Mouse (Mus musculus) E14TG2a.4 (cell line): ENCODE results near the gene Dnlz.
A peak's percentile ranks its signal among the peaks of the same experiment; 100 is the strongest.

Experiments
- H3K27me3 ChIP-seq: 2 replicates; pipeline ENCODE4 v1.6.1; 2014; ENCODE audit warnings: low read length, control low read depth; ENCODE audit not compliant: insufficient read depth
- H3K36me3 ChIP-seq: 2 replicates; pipeline ENCODE4 v1.6.1; 2014; ENCODE audit warnings: low read length, control low read depth; ENCODE audit not compliant: insufficient read depth
- H3K4me1 ChIP-seq: replicated peaks from 2 replicates; pipeline ENCODE4 v1.6.1; 2014; ENCODE audit warnings: low read depth, low read length, control low read depth
- H3K4me3 ChIP-seq: replicated peaks from 2 replicates; pipeline ENCODE4 v1.5.1; 2014; ENCODE audit warnings: mild to moderate bottlenecking, low read length
- H3K9me3 ChIP-seq: 2 replicates; pipeline ENCODE4 v1.6.1; 2014; ENCODE audit warnings: low read length, control low read depth
- CTCF ChIP-seq: conservative IDR thresholded peaks from 2 replicates; pipeline ENCODE4 v1.5.1; 2014; ENCODE audit warnings: low read length
- NANOG ChIP-seq: IDR thresholded peaks from 2 replicates; pipeline ENCODE4 v1.6.1; 2014; ENCODE audit warnings: borderline replicate concordance, low read length, mixed read lengths
- POU5F1 ChIP-seq: IDR thresholded peaks from 2 replicates; pipeline ENCODE4 v1.6.1; 2014; ENCODE audit warnings: low read length, borderline replicate concordance

Dnlz gene

DNA sequence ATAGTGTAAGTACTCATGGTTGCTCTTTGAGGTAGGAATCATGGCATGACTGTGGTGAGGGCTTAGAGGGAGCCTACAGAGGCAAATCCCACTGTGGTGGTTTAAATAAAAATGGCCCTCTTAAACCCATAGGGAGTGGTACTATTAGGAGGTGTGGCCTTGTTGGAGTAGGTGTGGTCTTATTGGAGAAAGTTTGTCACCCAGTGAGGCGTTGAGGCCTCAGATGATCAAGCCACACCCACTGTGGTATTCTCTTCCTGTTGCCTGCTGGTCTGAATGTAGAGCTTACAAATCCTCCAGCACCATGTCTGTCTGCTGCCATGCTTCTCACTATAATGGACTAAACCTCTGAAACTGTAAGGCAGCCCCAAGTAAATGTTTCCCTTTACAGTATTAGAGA lies 47.2 kb downstream of the Dnlz start:
- Histone ChIP-seq H3K4me3 (no peak overlapping the region), H3K9me3 (no peaks in the 10 kb centered on the region), H3K27me3 (no peaks in the 10 kb centered on the region; the same call in 1 of the 2 replicates), H3K36me3 (no peaks in the 10 kb centered on the region), H3K4me1 (peaks cover 40% of the 10 kb centered on the region)
- TF ChIP-seq NANOG (no peak), CTCF (no peak), POU5F1 (no peak)

DNA sequence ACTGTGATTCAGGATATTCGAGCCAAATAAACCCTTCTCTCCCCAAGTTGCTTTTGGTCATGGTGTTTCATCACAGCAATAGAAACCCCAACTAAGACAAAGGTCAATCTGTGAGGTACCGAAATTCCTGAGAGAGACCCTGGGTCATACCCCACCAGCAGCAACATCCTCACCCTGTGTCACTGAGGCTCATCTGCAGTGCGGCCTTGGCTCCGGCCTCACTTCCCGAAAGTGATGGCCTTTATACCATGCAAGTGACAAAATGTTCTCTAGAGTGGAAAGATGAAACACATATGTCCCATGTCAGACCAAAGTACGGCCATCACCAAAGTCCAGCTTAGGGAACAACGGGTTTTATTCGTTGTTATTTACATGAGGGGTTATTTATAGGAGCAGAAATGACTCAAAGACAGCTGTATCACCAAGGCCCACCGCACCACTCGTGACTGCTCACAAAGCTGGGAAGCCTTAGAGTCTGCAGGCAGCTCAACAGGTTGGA lies 49.9 kb downstream of the Dnlz start:
- H3K9me3 ChIP-seq: no peaks in the 10 kb centered on the region
- no peaks in the 10 kb centered on the region; the same call in 1 of the 2 replicates for H3K27me3 ChIP-seq
- H3K36me3 ChIP-seq: no peaks in the 10 kb centered on the region
- TF ChIP-seq CTCF (no peak), NANOG (no peak), POU5F1 (no peak)
- peaks cover 57% of the 10 kb centered on the region for H3K4me1 ChIP-seq
- H3K4me3 ChIP-seq: no peak overlapping the region

GRCm38 (mm10) chr2:26300808-26301174 lies 51.1 kb downstream of the Dnlz start:
- TF ChIP-seq NANOG (no peak), POU5F1 (no peak), CTCF (peak; percentile 87)
- peaks cover 64% of the 10 kb centered on the region for H3K4me1 ChIP-seq

GRCm38 (mm10) chr2:26300161-26300807 lies 51.6 kb downstream of the Dnlz start:
- TF ChIP-seq NANOG (no peak), POU5F1 (no peak), CTCF (no peak)
- no peaks in the 10 kb centered on the region; the same call in 1 of the 2 replicates for H3K27me3 ChIP-seq
- no peaks in the 10 kb centered on the region for H3K9me3 ChIP-seq
- peaks cover 64% of the 10 kb centered on the region for H3K4me1 ChIP-seq
- peak overlapping the region; percentile 55 for H3K4me3 ChIP-seq
- H3K36me3 ChIP-seq: no peaks in the 10 kb centered on the region

More at GRCm38 (mm10) chr2:26300808-26301174, 51.1 kb downstream of the Dnlz start:
- Histone ChIP-seq H3K4me3 (peak overlapping the region; percentile 55; the same call in 1 of the 2 replicates), H3K27me3 (no peaks in the 10 kb centered on the region; the same call in 1 of the 2 replicates), H3K36me3 (no peaks in the 10 kb centered on the region), H3K9me3 (no peaks in the 10 kb centered on the region)

DNA sequence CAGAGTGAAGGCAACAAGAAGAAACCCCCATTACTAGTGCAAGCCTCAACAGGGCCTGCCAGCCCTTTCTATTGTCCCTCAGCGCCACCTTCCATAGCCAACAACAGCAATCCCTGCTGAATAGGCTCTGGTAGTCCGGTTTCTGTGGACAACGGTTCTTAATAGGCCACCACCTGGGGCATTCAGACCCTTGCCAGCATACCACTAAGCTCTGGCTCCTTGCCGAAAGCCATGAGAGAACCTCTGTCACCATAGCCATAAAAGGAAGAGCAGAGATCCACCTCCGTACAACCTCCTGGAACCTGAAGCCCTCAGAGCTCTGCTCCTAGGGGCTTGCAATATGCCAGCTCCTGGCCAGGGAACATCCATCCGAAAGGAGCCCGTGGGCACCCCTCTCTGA lies 52.6 kb downstream of the Dnlz start:
- TF ChIP-seq POU5F1: no peak
- TF ChIP-seq NANOG: no peak
- no peak for TF ChIP-seq CTCF
- Histone ChIP-seq H3K27me3 (peaks cover 3% of the 10 kb centered on the region; the same call in 1 of the 2 replicates), H3K9me3 (no peaks in the 10 kb centered on the region), H3K4me3 (peak overlapping the region; percentile 55), H3K4me1 (peaks cover 55% of the 10 kb centered on the region), H3K36me3 (no peaks in the 10 kb centered on the region)

- Histone ChIP-seq H3K4me1 (peaks cover 55% of the 10 kb centered on the region), H3K4me3 (peak overlapping the region; percentile 55), H3K9me3 (no peaks in the 10 kb centered on the region), H3K36me3 (no peaks in the 10 kb centered on the region), H3K27me3 (peaks cover 3% of the 10 kb centered on the region; the same call in 1 of the 2 replicates)
- TF ChIP-seq POU5F1: 0 out of 2 replicates have a peak, but pooled peaks have one; percentile 24
- TF ChIP-seq NANOG: peak; percentile 97
- TF ChIP-seq CTCF: no peak
These were observed 53.1 kb downstream of the Dnlz start for GRCm38 (mm10) chr2:26298856-26299230.

DNA sequence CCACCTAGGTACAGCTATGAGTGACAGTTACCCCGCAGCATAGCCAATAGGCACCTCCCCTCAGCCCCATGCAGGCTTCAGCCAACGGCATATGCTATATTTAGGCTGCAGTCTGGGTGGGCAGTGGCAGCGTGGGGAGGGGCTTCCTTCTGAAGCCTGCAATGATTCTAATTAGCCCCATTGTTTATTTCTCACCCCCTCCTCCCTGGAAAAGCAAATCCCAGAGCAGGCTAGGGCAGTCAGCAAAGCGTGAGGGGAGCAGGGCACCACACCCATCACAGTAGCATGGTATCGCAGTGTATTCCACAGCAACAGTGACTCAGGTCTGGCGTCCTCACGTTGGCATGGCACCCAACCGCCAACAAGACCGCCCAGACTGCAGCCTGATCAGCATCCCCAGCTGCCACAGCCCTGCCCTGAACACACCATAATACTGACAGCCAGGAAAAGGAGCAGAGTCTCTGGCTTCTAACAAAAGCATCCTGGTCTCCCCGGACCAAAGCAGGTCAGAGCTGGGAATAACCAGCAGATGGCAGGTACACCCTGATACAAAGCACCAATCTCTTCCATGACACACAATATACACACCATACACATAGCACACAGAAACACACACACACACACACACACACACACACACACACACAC lies 53.6 kb downstream of the Dnlz start:
- Histone ChIP-seq H3K9me3 (no peaks in the 10 kb centered on the region), H3K36me3 (no peaks in the 10 kb centered on the region), H3K4me1 (peaks cover 55% of the 10 kb centered on the region), H3K27me3 (peaks cover 7% of the 10 kb centered on the region; the same call in 1 of the 2 replicates), H3K4me3 (peak overlapping the region; percentile 55)
- TF ChIP-seq CTCF (no peak), NANOG (no peak), POU5F1 (no peak)
